8 mouse cellular contexts compared by ENCODE assay signal in genomic region chr16:30502221-30502891, GRCm38 (mm10). TPM values are rescaled to one million over a fixed set of nuclear protein-coding genes. Genes with fewer than 3 reads are reported as not detected.
DNase-seq lines count a peak whose midpoint lies in the region; ATAC-seq and TF ChIP-seq lines count a peak whose summit lies in the region.

No protein-coding gene starts in this region.

- no peak overlapping the region for H3K4me3 ChIP-seq in left cerebral cortex, adult 2 months

- peak overlapping the region; percentile 76 for H3K27ac ChIP-seq in left cerebral cortex, adult 2 months

- ATAC-seq in megakaryocyte progenitor cell, adult 5-6 weeks (replicated peaks; ENCODE audit: poor library complexity), result peak; percentile 42

- intact Hi-C loops in left cerebral cortex, adult 2 months (cut with DNase I), result no loop called here

- no peak for TF ChIP-seq CTCF in left cerebral cortex, adult 2 months (IDR thresholded peaks at IDR 0.05)

- DNase-seq in left cerebral cortex, adult 2 months (ENCODE audit: extremely low spot score in 1 of 2, low spot score in 2 of 2), result no peak
- DNase-seq in left cerebral cortex, adult 8-10 months (ENCODE audit: low spot score in 2 of 2), result no peak
- DNase-seq in heart, adult 9 months (ENCODE audit: low spot score in 2 of 2), result peak; percentile 71 to 73
- DNase-seq in kidney, postnatal 36 days, result peak; percentile 38 to 55
- DNase-seq in adipocyte (ENCODE audit: low spot score), result no peak
- no peak for DNase-seq in cerebellum, adult 9-11 months
- no peak for DNase-seq in spleen, postnatal 10 days (ENCODE audit: low spot score in 2 of 2)

RNA-seq across cellular contexts. Expression of gene Tmem44, which starts 48.3 kb away (rescaled TPM):
- total RNA-seq in left cerebral cortex, adult 2 months (2021), result 10 to 100 TPM; 69.9 to 74.0 TPM
- total RNA-seq in left cerebral cortex, adult 8-10 months (2022), result 10 to 100 TPM; 52.0 to 52.9 (median 52.4) TPM
- 0.27 TPM in 1 of 2 replicates, not detected in the other for total RNA-seq in megakaryocyte progenitor cell, adult 5-6 weeks (2015)
- 0.12 and 0.51 TPM in 2 replicates for total RNA-seq in megakaryocyte progenitor cell, adult 5-6 weeks (2017)

Comparison
In these comparisons a context has a peak if more than half of its experiments do, and no peak if none do; other contexts are left out.
1. DNase-seq: peak in heart, adult 9 months (2 of 2) and kidney, postnatal 36 days (2 of 2); none in left cerebral cortex, adult 2 months (0 of 2), left cerebral cortex, adult 8-10 months (0 of 2), adipocyte (single experiment), cerebellum, adult 9-11 months (single experiment) and spleen, postnatal 10 days (0 of 2).
2. RNA of gene Tmem44, which starts 48.3 kb away (total RNA-seq): 69.9 to 74.0 TPM in left cerebral cortex, adult 2 months and 52.0 to 52.9 TPM in left cerebral cortex, adult 8-10 months; 0.12 to 0.51 TPM in megakaryocyte progenitor cell, adult 5-6 weeks; every median in the first group is over 10 times any median in the second.